Mouse (Mus musculus) brain, embryonic 14.5 days (tissue): ENCODE results near the gene Gm17490. TPM values are rescaled to one million over a fixed set of nuclear protein-coding genes. Genes with fewer than 3 reads are reported as not detected.
"Not testable (repeated sequence)": the region's sequence is repeated elsewhere in the genome, so short reads cannot be mapped to it uniquely, and the experiment has no call there.

Experiments
- DNase-seq: peaks from one replicate; pipeline ENCODE4 v3.0.0-alpha.2; 2011; ENCODE audit warnings: low read depth
- CTCF ChIP-seq: fragments of 200-500 bp; IDR thresholded peaks from 2 replicates; pipeline ENCODE4 v1.5.1; 2012; ENCODE audit warnings: inconsistent platforms, mild to moderate bottlenecking, moderate library complexity, borderline replicate concordance; ENCODE audit not compliant: insufficient read depth, insufficient read length; ENCODE audit errors: extremely low read depth
- POLR2A ChIP-seq: fragments of 200-500 bp; IDR thresholded peaks from 2 replicates; pipeline ENCODE4 v1.6.1; 2012; ENCODE audit warnings: mild to moderate bottlenecking, inconsistent platforms, borderline replicate concordance; ENCODE audit not compliant: poor library complexity, insufficient read depth, insufficient read length, severe bottlenecking; ENCODE audit errors: extremely low read depth
- polyA plus RNA-seq: library from polyadenylated mRNA; depleted of rRNA; stranded (reverse); fragments of >200 nt; gene quantifications from 2 replicates; pipeline ENCODE4 v1.2.3, GENCODE M21; 2012

The Gm17490 gene
- polyA plus RNA-seq, 1 experiment: not detected

GRCm38 (mm10) chr2:11619598-11619997 lies 6.5 kb downstream of the Gm17490 start:
- TF ChIP-seq CTCF (no peak), POLR2A (no peak)
- DNase-seq: no peak

- TF ChIP-seq CTCF: no peak
- TF ChIP-seq POLR2A: no peak
- DNase-seq: no peak
These were observed 9.2 kb downstream of the Gm17490 start for GRCm38 (mm10) chr2:11616846-11617245.

DNA sequence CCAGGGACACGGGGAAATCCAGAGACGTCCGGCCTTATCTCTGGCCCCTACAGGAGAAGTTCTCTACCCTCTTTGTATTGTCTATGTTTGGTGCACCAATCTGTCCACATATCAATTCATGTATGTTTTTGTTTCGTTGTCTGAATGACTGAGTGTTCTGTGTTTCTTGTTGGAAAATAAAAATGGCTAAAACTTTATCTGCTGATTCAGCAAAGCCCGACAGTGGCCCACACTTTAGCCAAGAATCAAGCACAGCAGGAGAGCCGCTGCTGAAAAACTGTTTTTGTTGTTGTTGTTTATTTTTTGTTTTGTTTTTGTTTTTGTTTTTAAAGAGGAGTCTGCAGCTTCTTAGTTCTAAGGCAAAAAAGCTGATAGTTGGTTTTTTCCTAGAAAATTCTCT lies 13.1 kb downstream of the Gm17490 start:
- DNase-seq: not testable (repeated sequence)

- DNase-seq: not testable (repeated sequence)
These were observed 19.3 kb downstream of the Gm17490 start for GRCm38 (mm10) chr2:11606718-11607117.

- DNase-seq: no peak
- TF ChIP-seq POLR2A: no peak
- TF ChIP-seq CTCF: no peak
These were observed 21.2 kb downstream of the Gm17490 start for GRCm38 (mm10) chr2:11604911-11605310.

- no peak for TF ChIP-seq CTCF
- TF ChIP-seq POLR2A: no peak
- no peak for DNase-seq
These were observed 22.0 kb downstream of the Gm17490 start, which contains the start of gene Rbm17 for GRCm38 (mm10) chr2:11604053-11604452. TSS of gene Rbm17 (minus strand) at chr2:11604153.

DNA sequence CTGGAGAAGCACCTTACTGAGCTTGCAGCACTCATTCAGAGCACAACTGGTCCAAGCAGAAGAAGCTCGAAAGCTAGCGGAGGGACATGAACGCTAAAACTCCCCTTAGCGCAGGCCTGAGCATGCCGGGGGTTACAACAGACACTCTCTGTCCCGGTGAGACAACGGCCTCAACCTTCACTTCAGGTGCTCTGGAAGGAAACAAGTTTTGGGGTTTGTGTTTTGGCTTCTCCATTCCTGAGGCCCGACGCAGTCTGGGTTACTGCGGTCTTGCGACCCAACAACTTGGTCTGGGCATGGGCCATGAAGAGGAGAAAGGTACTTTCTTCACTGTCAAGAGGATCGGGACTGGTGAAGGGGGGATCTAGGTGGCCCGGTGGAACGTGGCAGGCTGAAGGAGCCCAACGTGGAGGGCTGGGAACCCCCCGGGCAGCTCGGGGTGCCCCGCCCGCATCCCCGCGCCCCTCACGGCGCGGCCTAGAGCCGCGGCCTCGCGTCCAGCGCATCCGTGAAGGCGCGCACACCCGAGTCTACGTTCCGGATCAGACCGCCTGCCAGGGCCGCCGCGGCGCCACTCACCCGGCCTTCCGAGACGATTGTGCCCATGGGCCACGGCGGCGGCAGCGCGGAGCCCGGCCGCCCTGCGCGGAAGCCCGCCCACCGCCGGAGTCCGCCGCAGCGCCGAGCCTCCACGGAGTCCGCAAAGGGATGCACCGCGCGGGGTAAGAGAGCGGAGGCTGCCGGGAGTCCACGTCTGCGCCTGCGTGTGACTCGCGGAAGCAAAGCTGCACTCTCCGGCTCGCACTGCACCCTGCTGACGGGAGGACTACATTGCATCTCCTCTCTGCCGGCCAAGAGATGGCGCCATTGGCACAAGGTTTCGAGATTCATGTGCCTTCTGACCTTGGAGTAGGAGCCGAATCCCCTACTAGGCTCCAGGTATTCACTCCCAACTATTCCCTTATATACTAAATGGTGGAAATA lies 23.3 kb downstream of the Gm17490 start:
- peak; percentile 100 for TF ChIP-seq CTCF
- TF ChIP-seq POLR2A: peak; percentile 80
- peak; percentile 98 for DNase-seq

GRCm38 (mm10) chr2:11601795-11602194 lies 24.3 kb downstream of the Gm17490 start:
- TF ChIP-seq POLR2A (no peak), CTCF (no peak)
- no peak for DNase-seq

DNA sequence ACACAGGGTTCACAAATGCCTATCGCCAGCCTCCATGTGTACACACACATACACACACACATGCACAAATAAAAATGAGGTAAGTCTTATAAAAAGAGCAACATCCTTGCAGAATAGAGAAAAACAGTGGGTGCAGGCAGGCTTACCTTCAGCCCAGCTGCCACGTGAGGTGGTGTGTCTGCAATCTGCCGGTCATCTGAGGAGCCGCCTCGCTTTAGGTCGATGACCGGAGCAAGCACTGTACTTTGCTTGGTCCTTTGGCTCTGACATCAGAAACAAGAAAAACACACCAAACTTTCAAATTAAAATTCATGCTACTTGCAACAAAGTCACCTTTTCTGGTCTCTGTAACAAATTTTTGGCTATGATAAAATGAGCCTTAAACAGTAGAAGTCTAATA lies 28.2 kb downstream of the Gm17490 start:
- TF ChIP-seq CTCF (no peak), POLR2A (no peak)
- DNase-seq: no peak

DNA sequence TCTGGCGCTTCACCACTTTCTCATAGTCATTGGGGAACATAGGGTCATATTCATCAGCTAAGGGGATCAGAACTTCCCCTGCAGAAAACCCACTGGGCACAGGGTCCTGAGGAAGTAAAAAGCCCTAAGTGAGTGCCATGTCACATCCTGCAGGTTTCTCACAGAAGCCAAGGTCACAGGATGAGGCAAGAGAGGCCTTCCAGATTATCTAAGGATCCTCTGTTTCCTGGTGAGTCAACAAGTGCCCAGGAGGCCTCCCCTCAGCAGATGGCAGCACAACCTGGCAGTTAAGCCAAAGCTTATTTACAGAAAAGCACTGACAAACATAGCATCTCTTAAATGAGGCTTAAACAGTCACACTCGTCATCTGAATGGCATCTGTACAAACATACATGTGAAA lies 29.4 kb downstream of the Gm17490 start:
- TF ChIP-seq CTCF: no peak
- no peak for TF ChIP-seq POLR2A
- DNase-seq: no peak

DNA sequence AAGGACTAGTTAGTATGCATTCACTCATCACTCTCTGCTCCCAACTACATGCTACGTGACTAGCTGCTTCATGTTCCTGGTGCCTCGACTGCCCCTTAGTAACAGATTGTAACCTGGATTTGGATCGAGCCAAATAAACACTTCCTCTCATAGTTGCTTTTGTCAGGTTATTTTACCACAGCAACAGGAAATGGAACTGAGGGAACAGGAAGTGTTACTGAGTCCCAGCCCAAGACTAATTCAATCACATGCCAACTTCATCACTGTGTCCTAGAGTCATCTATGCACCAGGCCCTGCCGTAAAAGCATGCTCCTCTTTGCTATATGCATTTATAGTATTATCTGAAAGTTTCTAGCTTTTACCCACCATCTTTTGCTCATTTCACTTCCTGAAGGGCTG lies 38.1 kb downstream of the Gm17490 start:
- TF ChIP-seq CTCF (no peak), POLR2A (no peak)
- no peak for DNase-seq

DNA sequence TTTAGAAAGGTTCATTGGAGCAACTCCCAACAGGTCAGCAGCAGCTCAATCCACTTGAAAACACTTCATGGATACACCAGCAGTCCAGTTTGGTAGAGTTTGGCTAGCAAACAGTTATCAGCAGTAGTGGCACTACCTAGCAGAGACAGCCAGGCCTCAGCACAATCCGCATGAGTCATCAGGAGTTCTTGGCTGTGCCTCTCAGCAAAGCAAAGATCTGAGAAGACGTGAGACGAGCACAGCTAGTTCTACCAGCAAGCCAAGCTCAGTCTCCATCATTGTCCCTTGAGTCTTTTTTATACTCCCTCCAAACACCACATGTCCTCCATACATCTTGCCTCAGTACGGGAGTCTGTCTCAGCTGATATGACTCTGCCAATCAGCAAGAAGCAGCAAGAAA lies 46.7 kb downstream of the Gm17490 start:
- DNase-seq: no peak
- TF ChIP-seq CTCF: no peak
- TF ChIP-seq POLR2A: no peak
